Mouse (Mus musculus) cerebellum, adult (tissue): ENCODE data around the gene Fbxl19.
A peak's percentile ranks its signal among the peaks of the same experiment; 100 is the strongest.

Source experiments
- ATAC-seq: cut with Nextera tagmentation; 2 replicates; pipeline ENCODE4 v1.9.2; 2017; ENCODE audit warnings: mild to moderate bottlenecking, moderate library complexity, mixed read lengths; ENCODE audit not compliant: insufficient number of reproducible peaks, low FRiP score, low TSS enrichment

Gene Fbxl19

GRCm38 (mm10) chr7:127798591-127798990 is 54.2 kb downstream of the Fbxl19 start:
- ATAC-seq = peak; percentile 76

- ATAC-seq = 0 out of 2 replicates have a peak, but pooled peaks have one; percentile 1
Measured at GRCm38 (mm10) chr7:127799211-127799610, 54.9 kb downstream of the Fbxl19 start.

DNA sequence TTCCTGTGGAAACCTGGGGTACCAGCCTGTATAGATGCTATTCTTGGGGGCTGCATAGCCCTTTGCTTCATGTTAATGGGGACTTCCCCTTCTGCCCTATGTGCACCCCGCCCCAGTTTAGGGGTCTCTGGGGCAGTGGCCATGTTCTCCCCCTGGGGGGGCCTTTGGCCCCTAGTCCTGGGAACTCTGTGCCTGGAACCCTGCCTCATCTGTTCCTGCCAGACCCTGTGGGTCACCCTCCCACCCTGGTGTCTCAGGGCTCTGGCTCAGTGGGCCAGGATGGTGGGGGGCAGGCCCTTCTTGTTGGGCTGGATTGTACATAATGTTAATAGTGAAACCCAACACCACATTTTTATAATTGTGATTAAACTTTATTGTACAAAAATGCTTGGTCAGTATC is 55.4 kb downstream of the Fbxl19 start:
- ATAC-seq = no peak

- 0 out of 2 replicates have a peak, but pooled peaks have one; percentile 33 for ATAC-seq
Measured at GRCm38 (mm10) chr7:127800435-127801009, 56.2 kb downstream of the Fbxl19 start, which contains the start of gene Hsd3b7. TSS of gene Hsd3b7 (plus strand) at chr7:127800604.

- ATAC-seq = no peak
Measured at GRCm38 (mm10) chr7:127801010-127801621, 56.8 kb downstream of the Fbxl19 start.

- ATAC-seq = 0 out of 2 replicates have a peak, but pooled peaks have one; percentile 24
Measured at GRCm38 (mm10) chr7:127802313-127802712, 58.0 kb downstream of the Fbxl19 start.

GRCm38 (mm10) chr7:127808821-127809220 is 64.5 kb downstream of the Fbxl19 start:
- ATAC-seq = no peak

GRCm38 (mm10) chr7:127809846-127810245 is 65.5 kb downstream of the Fbxl19 start:
- ATAC-seq = no peak

DNA sequence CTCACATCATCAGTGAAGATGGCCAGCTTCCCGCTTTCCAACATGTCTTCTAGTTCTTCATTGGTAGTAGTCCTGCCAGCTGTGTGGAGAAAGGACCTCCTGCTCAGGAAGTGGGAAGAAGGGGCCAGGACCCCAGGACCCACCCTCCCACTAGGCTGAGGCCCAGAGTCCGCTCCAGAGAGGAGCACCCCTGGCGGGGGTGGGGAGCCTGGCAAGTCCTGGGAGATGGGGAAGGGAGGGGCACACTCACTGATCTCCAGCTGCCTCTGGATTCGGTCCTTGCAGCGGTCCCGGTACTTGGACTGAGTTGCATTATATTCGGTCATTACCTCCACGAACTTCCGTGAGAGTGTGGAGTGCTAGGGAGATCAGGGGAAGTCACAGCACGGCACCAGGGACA is 66.3 kb downstream of the Fbxl19 start:
- ATAC-seq = no peak

DNA sequence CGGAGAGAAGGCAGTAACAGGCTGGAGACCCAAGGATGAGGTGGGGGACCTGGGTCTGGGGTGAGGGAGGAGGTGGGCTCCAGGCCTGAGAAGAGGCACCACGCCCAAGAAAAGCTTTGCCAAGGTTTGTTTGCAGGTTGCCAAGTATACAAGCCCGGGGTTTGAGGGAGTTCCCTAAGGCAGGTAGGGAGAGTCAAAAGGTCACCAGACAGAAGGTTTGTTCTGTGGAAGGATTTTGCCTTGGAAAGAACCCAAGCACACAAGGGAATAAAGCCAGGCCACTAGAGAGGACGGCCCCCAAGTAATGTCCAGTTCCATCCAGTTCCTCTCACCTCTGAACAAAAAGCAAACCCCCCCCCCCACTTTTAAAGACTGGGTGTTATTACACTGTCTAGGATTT is 66.9 kb downstream of the Fbxl19 start:
- ATAC-seq = no peak

DNA sequence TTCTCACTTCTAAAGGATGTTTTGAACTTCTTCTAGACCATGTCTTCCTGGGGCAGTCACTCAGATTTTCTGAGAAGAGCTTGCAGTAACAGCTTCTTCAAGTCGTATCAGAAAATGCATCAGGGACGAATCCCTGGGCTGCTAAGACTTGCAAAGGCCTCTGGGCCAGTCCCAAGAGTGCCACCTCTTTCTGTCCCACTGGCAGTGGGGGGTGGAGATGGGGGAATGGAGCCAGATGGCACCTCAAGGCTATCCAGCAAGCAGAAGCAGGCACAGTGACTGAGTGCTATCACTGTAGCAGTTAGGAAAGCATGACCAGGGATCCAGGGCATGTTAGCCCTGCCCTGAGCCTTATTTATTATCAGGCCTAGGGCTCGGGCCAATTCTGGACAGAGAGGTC is 67.9 kb downstream of the Fbxl19 start:
- ATAC-seq = no peak

GRCm38 (mm10) chr7:127813821-127814220 is 69.5 kb downstream of the Fbxl19 start:
- ATAC-seq = no peak

DNA sequence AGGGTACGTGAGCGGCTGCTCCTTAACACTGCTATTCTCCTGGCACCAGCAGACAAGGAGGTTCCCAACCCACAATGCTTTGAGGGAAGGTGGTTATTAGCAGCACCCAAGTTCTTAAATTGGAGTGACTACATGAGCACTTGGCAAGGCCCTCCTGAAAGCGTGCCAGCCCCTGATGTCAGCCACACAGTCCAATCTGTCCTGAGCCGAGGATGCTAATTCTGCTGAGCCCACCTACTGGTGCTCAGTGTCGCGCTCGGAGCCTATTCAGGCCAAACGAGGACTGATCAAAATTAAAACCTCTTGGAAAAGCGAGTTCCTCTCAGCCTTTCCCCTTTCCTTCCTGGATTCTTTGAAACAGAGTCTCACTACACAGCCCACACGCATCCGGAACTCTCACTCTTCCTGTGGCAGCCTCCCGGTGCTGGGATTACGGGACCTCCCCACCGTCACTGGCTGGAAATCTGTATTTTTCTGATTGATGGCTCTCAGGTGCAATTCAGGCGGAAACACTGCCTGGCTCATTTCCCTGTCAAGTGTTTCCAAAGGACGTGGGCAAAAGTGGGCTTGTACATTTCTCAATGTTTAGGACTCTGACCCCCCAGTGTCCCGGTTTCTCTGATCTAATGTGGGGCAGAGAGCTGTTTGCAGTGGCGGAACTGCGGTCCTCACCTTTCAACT is 70.0 kb downstream of the Fbxl19 start:
- peak; percentile 77; the same call in 1 of the 2 replicates for ATAC-seq

DNA sequence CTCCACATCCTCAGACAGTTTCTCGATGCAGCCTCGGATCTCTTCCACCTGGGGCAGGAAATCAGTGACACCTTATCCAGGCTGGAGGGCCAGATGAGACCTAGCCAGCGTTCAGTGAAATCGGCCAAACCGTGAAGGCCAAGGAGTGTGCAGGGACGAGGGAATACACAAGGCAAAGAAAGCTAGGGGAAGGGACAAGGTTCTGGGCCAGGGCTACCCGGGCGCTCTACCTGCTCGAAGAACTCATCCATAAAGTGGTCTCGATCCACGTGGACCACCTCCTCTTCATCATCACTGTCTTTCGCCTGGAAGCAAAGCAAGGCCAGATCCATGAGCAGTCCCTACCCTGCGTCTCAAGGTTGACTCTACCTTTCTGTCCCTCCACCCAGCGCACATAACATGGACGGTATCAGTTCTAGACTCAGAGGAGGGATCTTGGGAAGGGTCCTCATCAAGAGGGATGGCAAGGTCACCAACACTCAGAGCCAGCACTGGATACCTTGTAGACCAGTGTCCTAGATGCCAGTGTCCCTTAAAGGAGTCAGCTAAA is 70.8 kb downstream of the Fbxl19 start:
- ATAC-seq = no peak

DNA sequence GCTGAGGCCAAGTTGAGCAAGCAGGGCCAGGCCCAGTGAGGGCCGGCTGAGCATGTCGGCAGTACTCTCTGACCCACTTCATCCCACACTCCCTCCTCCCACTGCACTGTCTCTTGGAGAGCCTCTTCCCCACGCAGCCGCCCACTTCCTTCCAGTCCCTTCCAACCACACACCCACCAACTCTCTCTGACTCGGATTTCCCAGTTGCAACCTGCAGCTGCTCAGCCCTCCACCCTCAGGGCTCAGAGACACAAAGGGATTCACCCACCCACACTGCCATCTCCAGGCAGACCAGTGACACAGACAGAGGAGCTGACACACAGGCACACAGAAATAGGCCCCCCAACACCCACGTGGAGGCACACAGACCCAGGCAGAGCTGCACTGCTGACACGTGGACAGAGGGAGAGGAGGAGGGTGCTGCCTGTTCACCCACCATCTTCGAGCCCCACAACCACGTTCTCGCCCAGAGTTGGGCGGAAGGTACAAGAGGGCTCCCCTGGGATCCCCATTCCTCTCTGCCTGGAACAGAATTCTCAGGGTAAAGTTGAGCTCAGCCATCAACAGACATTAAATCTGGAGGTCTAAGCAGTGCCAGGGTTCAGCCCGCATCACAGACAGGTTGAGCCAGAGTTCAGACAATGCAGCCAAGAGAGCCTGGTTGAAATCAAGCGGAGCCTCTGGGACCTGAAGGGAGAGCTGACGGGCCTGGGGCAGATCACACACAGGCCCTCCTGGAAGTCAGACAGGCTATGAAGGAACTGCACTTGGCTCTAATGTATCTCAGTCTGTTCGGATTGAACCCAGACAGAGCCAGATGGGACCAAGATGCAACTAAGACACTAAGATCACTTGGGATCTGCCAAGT is 71.8 kb downstream of the Fbxl19 start:
- 0 out of 2 replicates have a peak, but pooled peaks have one; percentile 21 for ATAC-seq

DNA sequence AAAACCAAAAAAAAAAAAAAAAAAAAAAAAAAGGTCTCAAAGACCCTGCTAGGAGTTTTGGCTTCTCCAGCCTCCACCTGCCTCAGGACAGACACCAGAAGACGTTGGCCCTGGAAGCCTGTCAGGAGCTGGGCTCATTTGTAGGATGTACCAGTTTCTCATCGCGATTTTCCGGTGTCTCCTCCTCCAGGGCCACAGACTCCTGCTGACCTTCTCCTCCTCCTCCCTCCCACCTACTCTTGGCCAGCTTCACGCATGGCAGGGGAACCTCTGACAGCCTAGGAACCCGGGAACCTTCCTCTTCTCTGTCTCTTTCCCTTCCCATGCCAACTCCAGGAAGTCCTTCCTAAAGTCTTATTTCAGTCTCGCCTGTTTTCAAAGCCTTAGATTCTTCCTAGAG is 72.7 kb downstream of the Fbxl19 start:
- no peak for ATAC-seq

GRCm38 (mm10) chr7:127817776-127818175 is 73.4 kb downstream of the Fbxl19 start:
- ATAC-seq = no peak
